ENCODE assay signal across 8 mouse cellular contexts in genomic region chr7:128860709-128861108, GRCm38 (mm10).
DNase-seq lines count a peak whose midpoint lies in the region; ATAC-seq lines count a peak whose summit lies in the region.

No protein-coding gene starts in this region.

- intact Hi-C loops in heart, postnatal 36 days (cut with DNase I), result loop anchor here (2.0 to 5.0 kb wide), 2 partner anchors 446 to 647 kb away; no protein-coding TSS in a partner anchor

- H3K9ac ChIP-seq in kidney, embryonic 15.5 days, result no peak overlapping the region

- H3K36me3 ChIP-seq in kidney, embryonic 15.5 days, result no peaks in the 10 kb centered on the region

- H3K9me3 ChIP-seq in kidney, embryonic 15.5 days (replicated peaks), result no peaks in the 10 kb centered on the region

- H3K4me2 ChIP-seq in kidney, embryonic 15.5 days, result no peak overlapping the region

- no peak for ATAC-seq in kidney, embryonic 15.5 days (replicated peaks; ENCODE audit: low FRiP score)
- ATAC-seq in inflammation-experienced regulatory T-cells, adult 6 months, result no peak

- no peaks in the 10 kb centered on the region for H3K27me3 ChIP-seq in kidney, embryonic 15.5 days

- no peak overlapping the region for H3K27ac ChIP-seq in kidney, embryonic 15.5 days

- H3K4me1 ChIP-seq in kidney, embryonic 15.5 days, result no peaks in the 10 kb centered on the region

- peak; percentile 16 for DNase-seq in kidney, adult 9 months
- peak; percentile 12 for DNase-seq in MN1 (ENCODE audit: low spot score)
- peak; percentile 47 for DNase-seq in adrenal gland, adult 2 months
- peak; percentile 10 to 11 for DNase-seq in heart, postnatal 36 days
- peak; percentile 46 for DNase-seq in skeletal muscle tissue, adult 2 months (ENCODE audit: low read depth, low spot score)
- no peak for DNase-seq in embryo, embryonic 11 days

- no peak overlapping the region for H3K4me3 ChIP-seq in kidney, embryonic 15.5 days (replicated peaks)

- WGBS in kidney, embryonic 15.5 days, result 79% methylated on average over 4 of the region's 4 CpGs
